Mouse (Mus musculus): ENCODE results near the gene Olfr1218.
"Not testable (repeated sequence)": the region's sequence is repeated elsewhere in the genome, so short reads cannot be mapped to it uniquely, and the experiment has no call there.

The Olfr1218 gene

GRCm38 (mm10) chr2:89061087-89061486 lies at the start of gene Olfr1218:
TSS of gene Olfr1218 (minus strand) at chr2:89061187.
- no peak for DNase-seq (ENCODE audit: low spot score)

DNA sequence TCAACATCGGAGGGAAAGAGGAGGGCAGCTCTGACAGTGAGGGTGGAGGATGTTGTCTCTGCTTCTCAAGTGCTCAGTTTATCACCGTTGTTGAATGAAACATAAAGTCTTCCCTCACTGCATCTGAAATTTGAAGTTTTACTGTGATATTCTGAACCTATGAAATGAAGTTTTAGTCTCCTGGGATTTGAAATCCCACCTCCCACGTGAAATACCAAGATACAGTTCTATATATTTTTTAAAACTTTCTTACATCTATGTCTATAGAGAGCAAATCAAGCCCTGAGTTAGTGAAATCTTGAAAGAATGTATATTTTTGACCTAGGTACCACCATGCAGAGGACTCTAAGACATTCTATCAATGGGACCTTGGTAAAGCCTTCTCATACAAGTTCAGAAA lies 45.7 kb upstream of the Olfr1218 start, which contains the start of gene Olfr1220:
Olfr1220 (minus strand) TSS at position 101 of the 400 bp plus-strand sequence.
- no peak for DNase-seq (ENCODE audit: low spot score)

- DNase-seq (ENCODE audit: low spot score) = no peak
Observed at GRCm38 (mm10) chr2:89105651-89106050, 44.7 kb upstream of the Olfr1218 start.

DNA sequence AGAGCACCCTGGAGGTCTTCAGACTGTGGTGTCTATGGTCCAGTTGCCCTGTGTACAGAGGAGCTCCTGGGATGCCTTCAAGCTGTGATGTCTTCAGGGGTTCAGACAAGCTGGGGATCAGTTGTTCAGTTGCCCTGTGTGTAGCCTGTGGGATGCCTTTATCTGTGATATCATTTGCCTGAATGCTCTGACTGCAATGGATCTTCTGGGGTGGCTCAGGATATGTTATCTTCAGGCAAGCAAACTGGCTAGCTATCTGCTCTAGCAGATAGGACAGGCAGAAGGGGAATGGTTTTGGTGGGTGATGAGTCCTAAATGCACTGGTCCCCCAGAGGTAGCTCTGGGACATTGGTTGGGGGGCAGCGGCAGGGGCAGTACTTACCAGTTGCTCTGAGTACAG lies 32.9 kb upstream of the Olfr1218 start:
- DNase-seq (ENCODE audit: low spot score) = no peak

GRCm38 (mm10) chr2:89083413-89083812 lies 22.4 kb upstream of the Olfr1218 start, which contains the start of gene Olfr1219:
TSS of gene Olfr1219 (minus strand) at chr2:89083513.
- DNase-seq (ENCODE audit: low spot score) = no peak

DNA sequence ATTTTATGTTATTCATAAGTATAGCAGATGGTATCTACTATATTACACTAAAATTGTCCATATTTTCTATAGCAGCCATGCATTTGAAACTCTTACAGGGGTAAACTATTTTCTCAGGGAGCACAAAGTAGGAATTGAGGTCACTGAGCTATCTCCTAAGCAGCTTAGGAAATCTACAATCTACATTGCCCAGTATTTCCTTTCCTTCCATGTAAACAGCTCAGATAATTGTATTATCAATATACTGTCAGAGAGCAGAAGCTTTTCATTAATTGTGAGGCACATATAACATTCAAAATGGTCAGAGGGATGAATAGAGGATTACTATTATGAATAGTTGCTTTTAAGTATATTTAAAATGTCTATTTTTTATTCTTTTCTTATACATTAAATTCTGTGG lies 20.5 kb upstream of the Olfr1218 start:
- DNase-seq (ENCODE audit: low spot score) = no peak

DNA sequence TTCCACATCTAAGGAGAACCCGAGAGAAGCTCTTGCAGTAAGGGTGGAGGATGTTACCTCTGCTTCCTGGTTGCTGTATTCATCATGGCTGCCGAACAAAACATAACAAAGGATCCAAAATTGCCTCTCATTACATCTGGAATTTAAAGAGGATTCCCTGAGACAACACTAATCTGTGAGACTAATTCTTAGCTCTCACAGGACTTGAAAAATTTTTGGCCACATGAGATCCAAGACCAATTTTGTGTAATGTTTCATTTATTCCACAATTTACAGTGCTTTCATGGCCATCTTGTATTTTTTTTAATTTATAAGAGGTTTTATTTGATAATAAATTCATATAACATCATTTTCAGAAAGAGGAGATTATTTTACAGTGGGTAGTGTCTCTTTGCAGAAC lies 29.0 kb downstream of the Olfr1218 start, which contains the start of gene Olfr1217:
Olfr1217 (minus strand) TSS at position 101 of the 400 bp plus-strand sequence.
- DNase-seq (ENCODE audit: low spot score) = no peak

DNA sequence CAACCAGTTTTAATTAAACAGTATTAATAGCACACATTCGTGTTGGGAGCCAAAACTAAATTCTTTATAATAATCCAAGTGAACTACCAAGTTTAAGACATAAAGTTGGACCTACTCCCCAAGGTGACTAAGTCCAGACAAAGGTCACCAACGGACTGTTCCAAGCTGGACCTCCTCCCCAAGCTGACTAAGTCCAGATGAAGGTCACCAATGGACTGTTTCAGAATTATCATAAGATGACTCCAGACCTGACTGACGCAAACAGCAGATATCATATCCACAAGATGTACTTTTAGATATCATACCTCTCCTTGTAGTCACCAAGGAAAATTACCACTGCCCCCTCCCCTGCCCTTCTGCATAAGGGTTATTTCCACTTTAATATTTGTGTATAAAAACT lies 39.6 kb downstream of the Olfr1218 start:
- DNase-seq (ENCODE audit: low spot score) = not testable (repeated sequence)

- no peak for DNase-seq (ENCODE audit: low spot score)
Observed at GRCm38 (mm10) chr2:89018240-89018639, 42.7 kb downstream of the Olfr1218 start, which contains the start of gene Olfr1216. TSS of gene Olfr1216 (minus strand) at chr2:89018340.

GRCm38 (mm10) chr2:89006873-89007272 lies 54.1 kb downstream of the Olfr1218 start, which contains the start of gene Olfr1215:
TSS of gene Olfr1215 (minus strand) at chr2:89006973.
- DNase-seq (ENCODE audit: low spot score) = no peak

Measured in ovary, postnatal 36 days (tissue).